Mouse (Mus musculus): Measurements from ENCODE around the gene Atp1b4. TPM values are rescaled to one million over a fixed set of nuclear protein-coding genes. Genes with fewer than 3 reads are reported as not detected.
"Not testable (repeated sequence)": the region's sequence is repeated elsewhere in the genome, so short reads cannot be mapped to it uniquely, and the experiment has no call there.

Atp1b4 gene
- polyA plus RNA-seq, 1 experiment from 2014 or later: 1.1 TPM

DNA sequence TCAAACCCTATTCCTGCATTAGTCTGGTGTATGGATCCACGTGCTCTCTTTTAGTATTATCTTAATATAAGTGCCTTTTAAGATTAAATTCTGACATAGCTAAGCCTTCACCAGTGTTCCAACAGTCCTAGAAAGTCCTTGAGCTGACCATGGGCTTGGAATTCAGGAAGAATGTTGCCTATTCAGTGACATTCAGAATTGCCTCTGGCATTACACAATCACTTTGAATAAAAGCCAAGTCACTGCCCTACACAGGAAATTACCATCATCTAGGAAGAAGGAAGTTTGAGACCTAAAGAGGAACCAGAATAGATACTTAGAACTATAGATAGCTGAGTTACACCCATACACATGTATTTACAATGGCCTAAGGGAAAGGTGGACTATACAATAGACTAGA, 48.6 kb downstream of the Atp1b4 start:
- H3K9ac ChIP-seq (ENCODE audit: low read length); H3K4me2 ChIP-seq (ENCODE audit: low read depth, low read length): not testable (repeated sequence)

GRCm38 (mm10) chrX:38373169-38373568, 57.2 kb downstream of the Atp1b4 start:
- H3K4me1 ChIP-seq (ENCODE audit: control insufficient read depth, insufficient read depth, low read length); H3K4me2 ChIP-seq (ENCODE audit: low read depth, low read length); H3K4me3 ChIP-seq (ENCODE audit: low read length); H3K27me3 ChIP-seq (ENCODE audit: control insufficient read depth, insufficient read depth, low read length); H3K36me3 ChIP-seq (ENCODE audit: control insufficient read depth, insufficient read depth); ATAC-seq (replicated peaks; ENCODE audit: extremely low read depth, insufficient read depth, low FRiP score); H3K9ac ChIP-seq (ENCODE audit: low read length); H3K9me3 ChIP-seq (replicated peaks; ENCODE audit: control insufficient read depth, low read length); H3K27ac ChIP-seq (ENCODE audit: low read length): not testable (repeated sequence)
- 74% methylated on average over 1 of the region's 1 CpGs for WGBS

More for the DNA sequence above, 48.6 kb downstream of the Atp1b4 start:
- ATAC-seq (replicated peaks; ENCODE audit: extremely low read depth, insufficient read depth, low FRiP score); H3K27me3 ChIP-seq (ENCODE audit: control insufficient read depth, insufficient read depth, low read length); H3K36me3 ChIP-seq (ENCODE audit: control insufficient read depth, insufficient read depth); H3K9me3 ChIP-seq (replicated peaks; ENCODE audit: control insufficient read depth, low read length); H3K4me3 ChIP-seq (ENCODE audit: low read length); H3K4me1 ChIP-seq (ENCODE audit: control insufficient read depth, insufficient read depth, low read length); H3K27ac ChIP-seq (ENCODE audit: low read length): not testable (repeated sequence)
- 29% methylated on average over 1 of the region's 1 CpGs for WGBS

Other genes starting within 250 kb of the Atp1b4 start
- not detected in 2 replicates for gene Rhox10, start 249.7 kb upstream of the Atp1b4 start, polyA plus RNA-seq (2015; fragmentation: Nextera tagmentation; extraction: Ambion mirVana)
- gene Rhox11, start 231.0 kb upstream of the Atp1b4 start, polyA plus RNA-seq (2015; fragmentation: Nextera tagmentation; extraction: Ambion mirVana): not detected in 2 replicates
- gene Rhox12, start 205.3 kb upstream of the Atp1b4 start, polyA plus RNA-seq (2015; fragmentation: Nextera tagmentation; extraction: Ambion mirVana): not detected in 2 replicates
- gene Rhox13, start 195.0 kb upstream of the Atp1b4 start, polyA plus RNA-seq (2015; fragmentation: Nextera tagmentation; extraction: Ambion mirVana): not detected in 2 replicates
- gene Zbtb33, start 126.4 kb upstream of the Atp1b4 start, polyA plus RNA-seq (2015; fragmentation: Nextera tagmentation; extraction: Ambion mirVana): 2.1 and 2.4 TPM in 2 replicates
- 29.5 and 30.2 TPM in 2 replicates for gene Tmem255a, start 63.7 kb upstream of the Atp1b4 start, polyA plus RNA-seq (2015; fragmentation: Nextera tagmentation; extraction: Ambion mirVana)
- 137 and 161 TPM in 2 replicates for gene Lamp2, start 140.3 kb downstream of the Atp1b4 start, polyA plus RNA-seq (2015; fragmentation: Nextera tagmentation; extraction: Ambion mirVana)